Mouse (Mus musculus): ENCODE measurements around the gene Reg1.

DNA sequence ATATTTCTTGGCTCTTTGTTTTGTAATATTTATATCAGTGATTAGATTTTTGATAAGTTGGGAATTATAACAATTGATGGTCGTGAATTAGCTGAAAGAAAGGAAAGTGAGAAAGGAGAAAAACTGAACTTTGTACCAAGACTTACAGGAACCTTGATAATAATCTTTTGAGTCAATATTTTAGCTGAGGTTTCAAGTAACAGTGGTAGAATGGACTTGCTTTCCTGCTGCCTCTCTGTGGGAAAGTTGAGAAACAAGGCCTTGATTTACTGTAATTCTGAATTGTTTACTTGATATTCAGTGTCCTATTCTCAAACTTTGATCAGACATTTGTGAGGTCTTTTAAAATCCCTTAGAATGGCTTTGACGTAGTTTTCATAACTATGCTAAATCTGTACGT is 46.8 kb downstream of the Reg1 start:
- TF ChIP-seq TAL1 (conservative IDR thresholded peaks at IDR 0.05; ENCODE audit: low read depth, low read length) (no peak), CTCF (IDR thresholded peaks at IDR 0.05; ENCODE audit: low read depth, low read length) (no peak), GATA1 (IDR thresholded peaks at IDR 0.05; ENCODE audit: borderline replicate concordance, low read length) (no peak), POLR2AphosphoS5 (IDR thresholded peaks at IDR 0.05; ENCODE audit: insufficient replicate concordance, low read depth, low read length) (no peak)

Data from G1E (cell line).